23 mouse cellular contexts compared by ENCODE assay signal in genomic region chr4:151438561-151438960, GRCm38 (mm10).
A peak's percentile ranks its signal among the peaks of the same experiment; 100 is the strongest.
DNase-seq lines count a peak whose midpoint lies in the region; ATAC-seq and TF ChIP-seq lines count a peak whose summit lies in the region.
"Had no signal": no experiment of that assay in that cellular context is flagged by ENCODE, and none has a peak within 500 bp of the region (broad histone marks: within the 10 kb centered on the region; RNA-seq: fewer than 3 reads in every experiment).

No protein-coding gene starts in this region.

- 52% methylated on average over 7 of the region's 7 CpGs for WGBS in forebrain, embryonic 10.5 days
- WGBS in forebrain, postnatal 0 days, result 40% methylated on average over 7 of the region's 7 CpGs
- 16% methylated on average over 7 of the region's 7 CpGs for WGBS in limb, embryonic 12.5 days
- 12% methylated on average over 7 of the region's 7 CpGs for WGBS in limb, embryonic 10.5 days

- H3K4me1 ChIP-seq in forebrain, embryonic 10.5 days, result peaks cover 12% of the 10 kb centered on the region
- H3K4me1 ChIP-seq in forebrain, postnatal 0 days (ENCODE audit: insufficient read depth), result peaks cover 10% of the 10 kb centered on the region; the same call in 1 of the 2 replicates
- H3K4me1 ChIP-seq in limb, embryonic 12.5 days (replicated peaks), result peaks cover 18% of the 10 kb centered on the region
- H3K4me1 ChIP-seq in limb, embryonic 10.5 days, result peaks cover 19% of the 10 kb centered on the region
- H3K4me1 ChIP-seq: embryonic facial prominence, embryonic 15.5 days; liver, embryonic 12.5 days had no signal

- H3K9ac ChIP-seq in forebrain, postnatal 0 days, result no peak overlapping the region
- no peak overlapping the region for H3K9ac ChIP-seq in limb, embryonic 12.5 days (replicated peaks)
- H3K9ac ChIP-seq: embryonic facial prominence, embryonic 15.5 days; forebrain, embryonic 13.5 days; liver, embryonic 12.5 days; liver, postnatal 0 days had no signal

- no peak overlapping the region for H3K4me2 ChIP-seq in forebrain, postnatal 0 days (ENCODE audit: low read depth)
- peak overlapping the region; percentile 17; the same call in 1 of the 2 replicates for H3K4me2 ChIP-seq in limb, embryonic 12.5 days
- H3K4me2 ChIP-seq: embryonic facial prominence, embryonic 15.5 days; forebrain, embryonic 13.5 days; liver, embryonic 12.5 days had no signal

- DNase-seq in forebrain, embryonic 10.5 days (ENCODE audit: extremely low spot score, low spot score), result no peak
- DNase-seq in forebrain, postnatal 0 days, result no peak
- no peak for DNase-seq in limb, embryonic 10.5 days (ENCODE audit: low spot score)
- DNase-seq in embryo, embryonic 10.5 days (ENCODE audit: low spot score), result peak; percentile 22
- DNase-seq in neural tube, embryonic 10.5 days (ENCODE audit: extremely low spot score, low spot score), result peak; percentile 24
- DNase-seq in ovary, adult 18-20 months (ENCODE audit: low spot score), result no peak
- DNase-seq in heart, postnatal 10 days, result no peak
- DNase-seq: adrenal gland, postnatal 10 days; cerebellum, adult 8-10 months; cerebellum, postnatal 25 days; gastrocnemius, postnatal 14 days; kidney, adult 9 months; kidney, postnatal 10 days; layer of hippocampus, postnatal 36 days; liver, postnatal 0 days; lung, postnatal 36 days; right cerebral cortex, postnatal 14 days had no signal

- intact Hi-C loops in heart, postnatal 10 days (cut with DNase I), result no loop called here

- TF ChIP-seq CTCF in forebrain, postnatal 0 days (IDR thresholded peaks at IDR 0.05; ENCODE audit: low read depth), result no peak

- H3K9me3 ChIP-seq in forebrain, embryonic 10.5 days, result peaks cover 3% of the 10 kb centered on the region; the same call in 1 of the 2 replicates
- H3K9me3 ChIP-seq in forebrain, postnatal 0 days (ENCODE audit: low read length), result no peaks in the 10 kb centered on the region
- peaks cover 13% of the 10 kb centered on the region for H3K9me3 ChIP-seq in limb, embryonic 12.5 days
- no peaks in the 10 kb centered on the region for H3K9me3 ChIP-seq in limb, embryonic 10.5 days (replicated peaks)
- H3K9me3 ChIP-seq: embryonic facial prominence, embryonic 15.5 days had no signal

- H3K4me3 ChIP-seq in forebrain, embryonic 10.5 days, result no peak overlapping the region
- H3K4me3 ChIP-seq in forebrain, postnatal 0 days (ENCODE audit: low read depth, low read length), result no peak overlapping the region
- no peak overlapping the region for H3K4me3 ChIP-seq in limb, embryonic 12.5 days (replicated peaks)
- no peak overlapping the region for H3K4me3 ChIP-seq in limb, embryonic 10.5 days
- H3K4me3 ChIP-seq: embryonic facial prominence, embryonic 15.5 days; forebrain, embryonic 13.5 days; liver, embryonic 12.5 days had no signal

- no peaks in the 10 kb centered on the region for H3K27me3 ChIP-seq in forebrain, embryonic 10.5 days (ENCODE audit: poor library complexity, severe bottlenecking)
- peaks cover 4% of the 10 kb centered on the region; the same call in 1 of the 2 replicates for H3K27me3 ChIP-seq in forebrain, postnatal 0 days (ENCODE audit: insufficient read depth, low read length)
- H3K27me3 ChIP-seq in limb, embryonic 12.5 days, result no peaks in the 10 kb centered on the region
- H3K27me3 ChIP-seq in limb, embryonic 10.5 days (ENCODE audit: low read depth, poor library complexity, severe bottlenecking), result no peaks in the 10 kb centered on the region
- H3K27me3 ChIP-seq: embryonic facial prominence, embryonic 15.5 days; forebrain, embryonic 13.5 days; liver, embryonic 12.5 days had no signal

- ATAC-seq in forebrain, postnatal 0 days, result no peak
- ATAC-seq in limb, embryonic 12.5 days (ENCODE audit: insufficient number of reproducible peaks, insufficient read depth, low FRiP score, low TSS enrichment, low read depth), result no peak
- ATAC-seq: forebrain, embryonic 13.5 days; intestine, postnatal 0 days; liver, embryonic 12.5 days; liver, postnatal 0 days had no signal

- H3K36me3 ChIP-seq in forebrain, embryonic 10.5 days (replicated peaks), result no peaks in the 10 kb centered on the region
- no peaks in the 10 kb centered on the region for H3K36me3 ChIP-seq in forebrain, postnatal 0 days (ENCODE audit: insufficient read depth)
- H3K36me3 ChIP-seq in limb, embryonic 12.5 days, result no peaks in the 10 kb centered on the region
- no peaks in the 10 kb centered on the region for H3K36me3 ChIP-seq in limb, embryonic 10.5 days
- H3K36me3 ChIP-seq: embryonic facial prominence, embryonic 15.5 days; G1E; liver, embryonic 12.5 days had no signal

- peak overlapping the region; percentile 40; the same call in 1 of the 2 replicates for H3K27ac ChIP-seq in forebrain, embryonic 10.5 days
- H3K27ac ChIP-seq in forebrain, postnatal 0 days (ENCODE audit: low read depth, low read length), result no peak overlapping the region
- H3K27ac ChIP-seq in limb, embryonic 12.5 days, result no peak overlapping the region; the same call in 1 of the 2 replicates
- no peak overlapping the region for H3K27ac ChIP-seq in limb, embryonic 10.5 days
- H3K27ac ChIP-seq: embryonic facial prominence, embryonic 15.5 days; forebrain, embryonic 13.5 days; liver, embryonic 12.5 days had no signal

Comparison
In these comparisons a context has a peak if more than half of its experiments do, and no peak if none do; other contexts are left out.
1. DNase-seq: peak in embryo, embryonic 10.5 days (single experiment) and neural tube, embryonic 10.5 days (single experiment); none in forebrain, embryonic 10.5 days (single experiment), forebrain, postnatal 0 days (single experiment), limb, embryonic 10.5 days (single experiment), ovary, adult 18-20 months (single experiment) and heart, postnatal 10 days (0 of 2).